Mouse (Mus musculus): Measurements from ENCODE around the gene Col18a1. TPM values are rescaled to one million over a fixed set of nuclear protein-coding genes. Genes with fewer than 3 reads are reported as not detected.

The Col18a1 gene
- polyA plus RNA-seq, 1 experiment: 85.0 TPM

DNA sequence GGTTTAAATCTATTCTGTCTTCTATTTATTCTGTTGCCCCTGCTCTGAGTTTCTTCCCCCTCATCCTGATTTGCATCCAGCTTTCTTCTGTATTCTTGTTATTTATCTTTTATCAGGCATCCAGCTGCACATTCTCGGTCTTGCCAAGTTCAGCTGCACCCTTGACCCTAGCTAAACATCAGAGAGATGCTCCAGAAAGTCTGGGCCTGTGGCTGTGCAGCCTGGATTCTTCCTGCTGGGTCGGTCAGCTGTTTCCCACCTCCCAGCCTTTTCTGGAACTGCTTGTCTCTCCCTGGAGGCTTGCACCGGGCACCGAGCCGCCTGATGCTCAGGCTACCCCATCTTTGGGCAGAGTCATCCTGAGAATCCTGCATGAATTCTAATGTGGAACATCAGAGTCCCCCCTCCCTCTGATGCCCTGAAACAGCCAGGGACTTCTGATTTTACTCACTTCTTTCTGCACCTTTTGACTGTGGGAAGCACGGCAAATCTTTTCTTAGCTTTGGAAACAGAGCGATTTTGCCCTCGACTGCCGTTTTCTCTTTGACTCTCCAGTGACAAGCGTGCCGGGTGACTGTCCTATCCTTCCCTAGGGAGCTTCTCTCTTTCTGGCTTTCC is 103.8 kb downstream of the Col18a1 start:
- Histone ChIP-seq H3K4me3 (ENCODE audit: insufficient read depth, low read length) (no peak overlapping the region), H3K4me1 (ENCODE audit: control insufficient read depth, insufficient read depth, low read length) (no peaks in the 10 kb centered on the region), H3K27ac (ENCODE audit: insufficient read depth, low read length) (no peak overlapping the region)
- TF ChIP-seq POLR2A (IDR thresholded peaks at IDR 0.05; ENCODE audit: low read depth, low read length) (no peak), CTCF (IDR thresholded peaks at IDR 0.05; ENCODE audit: borderline replicate concordance, insufficient read depth, low read length) (no peak)

DNA sequence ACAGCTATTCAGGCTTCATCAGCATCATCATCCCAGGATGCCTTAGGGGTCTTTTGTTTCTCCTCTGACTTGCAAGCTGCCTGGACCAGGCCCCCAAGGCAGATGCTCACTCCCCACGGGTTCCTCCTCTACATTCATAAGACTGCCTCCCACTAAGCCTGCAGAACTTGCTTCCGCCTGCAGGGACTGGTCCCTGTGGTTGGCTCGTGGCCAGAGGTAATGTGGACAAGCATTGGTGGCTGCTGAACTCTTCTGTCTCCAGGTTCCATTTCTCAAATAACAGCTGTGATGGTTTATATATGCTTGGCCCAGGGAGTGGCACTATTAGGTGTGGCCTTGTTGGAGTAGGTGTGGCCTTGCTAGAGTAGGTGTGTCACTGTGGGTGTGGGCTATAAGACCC is 104.9 kb downstream of the Col18a1 start:
- no peak overlapping the region for H3K27ac ChIP-seq (ENCODE audit: insufficient read depth, low read length)
- no peak overlapping the region for H3K4me3 ChIP-seq (ENCODE audit: insufficient read depth, low read length)
- TF ChIP-seq CTCF (IDR thresholded peaks at IDR 0.05; ENCODE audit: borderline replicate concordance, insufficient read depth, low read length) (no peak), POLR2A (IDR thresholded peaks at IDR 0.05; ENCODE audit: low read depth, low read length) (no peak)
- no peaks in the 10 kb centered on the region for H3K4me1 ChIP-seq (ENCODE audit: control insufficient read depth, insufficient read depth, low read length)

DNA sequence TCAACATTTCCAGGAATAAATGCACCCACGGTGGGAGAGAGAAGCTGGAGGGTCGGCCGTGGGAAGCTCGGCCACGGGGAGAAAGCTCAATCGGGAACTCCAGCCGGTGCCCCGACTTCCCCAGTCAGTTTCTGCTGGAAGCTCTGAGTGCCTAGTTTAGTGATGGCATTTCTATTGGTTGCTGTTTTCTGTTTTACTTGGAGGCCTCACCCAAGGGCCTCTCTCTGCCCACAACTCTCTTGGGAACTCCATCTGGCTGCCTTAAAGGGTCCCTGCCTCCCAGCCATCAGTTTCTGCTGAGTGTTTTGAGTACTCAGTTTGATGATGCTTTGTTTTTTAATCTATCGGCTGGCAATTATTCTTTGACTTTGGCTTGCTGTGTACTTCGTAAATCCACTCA is 109.6 kb downstream of the Col18a1 start:
- no peaks in the 10 kb centered on the region for H3K4me1 ChIP-seq (ENCODE audit: control insufficient read depth, insufficient read depth, low read length)
- H3K27ac ChIP-seq (ENCODE audit: insufficient read depth, low read length): no peak overlapping the region
- no peak overlapping the region for H3K4me3 ChIP-seq (ENCODE audit: insufficient read depth, low read length)
- TF ChIP-seq POLR2A (IDR thresholded peaks at IDR 0.05; ENCODE audit: low read depth, low read length) (no peak), CTCF (IDR thresholded peaks at IDR 0.05; ENCODE audit: borderline replicate concordance, insufficient read depth, low read length) (no peak)

DNA sequence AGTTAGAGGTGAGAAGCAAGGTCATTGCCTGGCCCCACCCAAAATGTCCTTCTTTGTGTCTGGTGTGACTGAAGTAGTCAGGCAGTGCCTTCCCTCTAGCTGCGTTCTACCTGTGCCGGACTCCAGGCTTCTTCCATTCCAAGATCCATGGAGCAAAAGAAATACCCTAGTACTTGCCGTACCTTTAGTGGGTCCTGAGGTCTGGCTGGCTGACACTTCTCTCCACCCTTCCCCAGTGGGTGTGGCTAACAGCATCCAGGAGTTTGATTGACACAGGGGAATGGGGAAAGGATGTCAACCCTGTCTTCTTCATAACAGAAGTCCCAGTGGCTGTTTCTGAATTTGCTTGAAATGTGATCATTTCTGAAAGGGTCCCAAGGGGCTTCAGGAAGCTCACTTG is 117.7 kb downstream of the Col18a1 start:
- H3K4me1 ChIP-seq (ENCODE audit: control insufficient read depth, insufficient read depth, low read length): no peaks in the 10 kb centered on the region
- no peak for TF ChIP-seq CTCF (IDR thresholded peaks at IDR 0.05; ENCODE audit: borderline replicate concordance, insufficient read depth, low read length)
- TF ChIP-seq POLR2A (IDR thresholded peaks at IDR 0.05; ENCODE audit: low read depth, low read length): no peak
- H3K27ac ChIP-seq (ENCODE audit: insufficient read depth, low read length): no peak overlapping the region
- H3K4me3 ChIP-seq (ENCODE audit: insufficient read depth, low read length): no peak overlapping the region

DNA sequence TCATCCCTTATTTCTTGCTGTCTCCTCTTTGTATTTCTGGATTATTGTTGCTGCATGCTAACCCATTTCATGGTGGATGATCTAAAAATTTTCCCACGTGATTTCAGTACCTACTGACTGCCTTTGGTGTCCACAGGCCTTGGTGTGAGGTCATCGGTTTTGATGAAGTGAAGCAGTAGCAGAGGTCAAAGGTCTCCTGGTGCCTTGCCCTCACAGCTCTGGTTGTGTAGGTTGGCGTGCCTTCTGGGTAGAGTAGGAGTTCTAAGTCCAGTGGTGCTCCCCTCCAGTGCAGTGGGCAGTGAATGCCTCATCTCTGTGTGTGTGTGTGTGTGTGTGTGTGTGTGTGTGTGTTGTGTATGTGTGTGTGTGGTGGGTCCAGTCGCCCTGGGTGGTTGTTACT is 118.2 kb downstream of the Col18a1 start:
- H3K4me1 ChIP-seq (ENCODE audit: control insufficient read depth, insufficient read depth, low read length): no peaks in the 10 kb centered on the region
- no peak overlapping the region for H3K4me3 ChIP-seq (ENCODE audit: insufficient read depth, low read length)
- TF ChIP-seq POLR2A (IDR thresholded peaks at IDR 0.05; ENCODE audit: low read depth, low read length) (no peak), CTCF (IDR thresholded peaks at IDR 0.05; ENCODE audit: borderline replicate concordance, insufficient read depth, low read length) (no peak)
- H3K27ac ChIP-seq (ENCODE audit: insufficient read depth, low read length): no peak overlapping the region

DNA sequence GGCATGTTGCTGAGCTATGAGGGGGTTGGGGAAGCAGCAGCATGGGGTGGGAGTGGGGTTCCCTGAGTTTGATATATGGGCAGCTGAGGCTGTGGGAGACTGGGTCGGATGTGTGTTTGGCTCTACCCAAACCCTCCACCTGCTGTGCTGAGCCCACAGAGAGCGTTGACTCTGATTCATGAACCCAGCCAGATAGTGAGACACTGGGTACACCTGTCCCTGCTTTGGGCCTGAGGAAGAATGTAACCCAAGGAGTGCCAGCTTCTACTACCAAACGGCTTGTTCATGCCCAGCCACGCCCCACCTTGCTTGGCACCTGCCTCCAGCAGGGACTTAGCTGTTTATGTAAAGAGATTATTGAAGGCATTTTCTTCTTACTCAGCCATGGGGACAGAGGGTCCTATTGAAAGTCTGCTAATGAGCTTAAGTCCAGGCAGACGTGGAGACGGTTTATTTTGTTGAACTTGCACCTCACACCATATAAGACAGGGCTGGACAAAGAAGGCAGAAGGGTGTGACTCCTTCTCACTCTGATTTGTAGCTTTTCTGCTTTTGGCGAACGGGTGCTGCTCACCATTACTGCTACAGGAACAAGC is 127.7 kb downstream of the Col18a1 start:
- no peaks in the 10 kb centered on the region for H3K4me1 ChIP-seq (ENCODE audit: control insufficient read depth, insufficient read depth, low read length)
- no peak overlapping the region for H3K4me3 ChIP-seq (ENCODE audit: insufficient read depth, low read length)
- TF ChIP-seq POLR2A (IDR thresholded peaks at IDR 0.05; ENCODE audit: low read depth, low read length) (no peak), CTCF (IDR thresholded peaks at IDR 0.05; ENCODE audit: borderline replicate concordance, insufficient read depth, low read length) (no peak)
- no peak overlapping the region for H3K27ac ChIP-seq (ENCODE audit: insufficient read depth, low read length)

DNA sequence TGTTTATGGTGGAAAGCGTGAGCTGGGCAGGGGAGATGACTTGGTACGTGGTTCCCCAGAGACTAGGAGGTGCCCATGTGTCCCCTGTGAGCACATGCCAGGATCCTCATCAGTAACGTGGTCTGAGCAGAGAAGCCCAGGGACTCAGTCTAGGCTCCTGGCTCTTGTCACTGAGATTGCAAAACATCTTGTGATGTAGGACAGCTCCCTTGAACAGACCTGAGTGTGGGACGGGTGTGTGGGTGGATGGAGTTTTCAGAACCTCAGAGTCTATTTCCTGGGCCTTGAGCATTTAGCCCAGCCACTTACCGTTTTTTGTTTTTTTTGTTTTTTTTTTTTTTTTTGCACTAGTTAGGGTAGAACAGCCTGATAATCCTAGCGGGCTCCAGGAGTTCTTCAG is 130.9 kb downstream of the Col18a1 start:
- no peak for TF ChIP-seq CTCF (IDR thresholded peaks at IDR 0.05; ENCODE audit: borderline replicate concordance, insufficient read depth, low read length)
- no peak for TF ChIP-seq POLR2A (IDR thresholded peaks at IDR 0.05; ENCODE audit: low read depth, low read length)
- Histone ChIP-seq H3K4me1 (ENCODE audit: control insufficient read depth, insufficient read depth, low read length) (no peaks in the 10 kb centered on the region), H3K27ac (ENCODE audit: insufficient read depth, low read length) (no peak overlapping the region), H3K4me3 (ENCODE audit: insufficient read depth, low read length) (no peak overlapping the region)

DNA sequence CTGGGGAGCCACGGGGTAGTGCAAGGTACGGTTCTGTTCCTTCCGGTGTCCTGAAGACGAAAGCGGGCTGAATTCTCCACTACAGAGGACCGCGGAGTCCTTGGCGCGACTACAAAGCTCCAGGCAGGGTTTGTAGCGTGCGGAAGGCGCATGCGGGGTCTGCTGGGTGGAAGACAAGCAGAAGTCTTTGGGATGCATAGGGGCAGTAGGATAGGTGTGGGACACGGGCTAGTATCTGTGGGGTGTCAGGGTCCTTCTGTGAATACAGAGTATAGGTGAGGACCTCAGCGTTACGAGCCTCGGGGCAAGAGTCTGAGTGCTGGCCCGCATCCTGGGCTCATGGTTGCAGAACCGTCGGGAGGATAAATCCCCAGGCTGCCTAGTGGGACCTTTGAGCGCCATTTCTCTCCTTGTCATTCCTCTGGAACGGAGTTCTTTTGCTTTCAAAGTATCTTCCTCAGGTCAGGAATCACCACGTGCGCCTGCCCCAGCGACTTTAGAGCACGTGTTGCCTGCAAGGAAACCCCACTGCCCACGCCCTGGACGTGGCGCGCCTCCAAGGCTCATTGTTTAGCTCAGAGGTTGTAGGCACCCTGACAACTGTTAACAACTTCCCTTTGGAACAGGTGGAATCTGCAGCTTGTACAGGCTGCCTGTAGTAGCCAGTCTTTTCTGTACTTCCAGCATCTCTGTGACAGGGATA is 132.9 kb downstream of the Col18a1 start:
- Histone ChIP-seq H3K4me3 (ENCODE audit: insufficient read depth, low read length) (peak overlapping the region; percentile 64), H3K27ac (ENCODE audit: insufficient read depth, low read length) (no peak overlapping the region), H3K4me1 (ENCODE audit: control insufficient read depth, insufficient read depth, low read length) (no peaks in the 10 kb centered on the region)
- TF ChIP-seq POLR2A (IDR thresholded peaks at IDR 0.05; ENCODE audit: low read depth, low read length) (no peak), CTCF (IDR thresholded peaks at IDR 0.05; ENCODE audit: borderline replicate concordance, insufficient read depth, low read length) (no peak)

DNA sequence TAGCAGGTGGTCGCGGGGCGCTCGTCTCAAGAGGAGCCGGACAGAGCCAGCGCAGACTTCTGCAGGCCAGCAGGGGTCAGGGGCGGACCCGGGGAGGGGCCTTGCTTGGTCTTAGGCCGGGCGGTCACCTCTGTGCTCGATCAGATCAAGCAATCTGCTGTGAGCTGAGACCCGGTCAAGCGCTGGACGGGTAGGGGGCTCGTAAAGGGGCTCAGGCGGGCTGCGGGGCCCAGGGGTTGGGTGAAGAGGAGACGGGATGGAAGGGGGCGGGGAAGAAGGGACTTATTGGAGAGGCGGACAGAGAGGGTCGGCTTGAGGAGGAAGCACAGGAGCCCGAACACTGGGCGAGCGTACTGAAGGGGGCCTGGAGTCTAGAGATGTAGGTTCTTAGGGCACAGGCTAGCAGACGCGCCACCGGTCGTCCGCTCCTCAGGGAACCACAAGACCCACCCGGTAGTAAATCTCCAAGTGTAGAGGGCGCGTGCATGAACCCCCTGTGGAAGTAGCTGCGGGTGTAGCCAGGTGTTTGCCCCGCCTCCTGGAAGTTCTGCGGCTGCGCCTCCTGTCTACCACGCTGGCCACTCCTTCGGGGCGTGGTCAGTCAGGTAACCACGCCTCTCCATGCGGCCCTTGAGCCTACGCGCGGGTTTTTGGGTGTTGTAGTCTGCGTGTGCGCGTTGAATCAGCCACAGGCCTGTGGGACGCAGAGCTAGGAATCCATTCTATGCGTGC is 133.6 kb downstream of the Col18a1 start:
- Histone ChIP-seq H3K4me3 (ENCODE audit: insufficient read depth, low read length) (peak overlapping the region; percentile 64), H3K27ac (ENCODE audit: insufficient read depth, low read length) (no peak overlapping the region), H3K4me1 (ENCODE audit: control insufficient read depth, insufficient read depth, low read length) (no peaks in the 10 kb centered on the region)
- TF ChIP-seq CTCF (IDR thresholded peaks at IDR 0.05; ENCODE audit: borderline replicate concordance, insufficient read depth, low read length): no peak
- TF ChIP-seq POLR2A (IDR thresholded peaks at IDR 0.05; ENCODE audit: low read depth, low read length): peak; percentile 72

Measured in embryonic fibroblast, embryonic 13.5 days (primary cell).